Mouse (Mus musculus): ENCODE data around the gene Nav1.

DNA sequence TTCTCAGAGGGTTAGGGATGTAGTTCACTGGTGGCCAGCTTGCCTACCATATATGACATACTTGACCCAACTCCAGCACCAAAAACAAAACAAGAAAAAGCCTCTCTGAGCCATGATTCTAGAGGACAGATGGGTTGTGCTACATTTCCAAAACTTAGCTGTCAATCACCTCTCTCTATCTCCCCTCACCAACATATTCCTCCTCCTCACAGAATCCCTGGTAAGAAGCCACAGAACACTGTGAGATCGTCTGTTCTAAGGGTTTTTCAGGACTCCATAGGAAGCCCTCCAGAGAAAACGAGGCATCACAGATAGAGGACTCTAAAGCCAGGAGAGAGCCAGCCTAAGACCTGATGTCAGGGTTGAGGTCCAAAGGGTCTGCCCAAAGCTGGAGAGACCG is 36.6 kb upstream of the Nav1 start:
- TF ChIP-seq CTCF (IDR thresholded peaks at IDR 0.05; ENCODE audit: low read depth, low read length) = no peak
- TF ChIP-seq EP300 (IDR thresholded peaks at IDR 0.05; ENCODE audit: insufficient read depth, low read depth, low read length) = no peak
